In genomic region chr6:120111410-120111783, GRCm38 (mm10) we compare ENCODE assay signal across 19 mouse cellular contexts. TPM values are rescaled to one million over a fixed set of nuclear protein-coding genes. Genes with fewer than 3 reads are reported as not detected.
DNase-seq lines count a peak whose midpoint lies in the region; ATAC-seq and TF ChIP-seq lines count a peak whose summit lies in the region.
"Had no signal": no experiment of that assay in that cellular context is flagged by ENCODE, and none has a peak within 500 bp of the region (broad histone marks: within the 10 kb centered on the region; RNA-seq: fewer than 3 reads in every experiment).

No protein-coding gene starts in this region.

- no peak for TF ChIP-seq EP300 in CH12.LX (IDR thresholded peaks at IDR 0.05; ENCODE audit: low read length)

- no peaks in the 10 kb centered on the region for H3K27me3 ChIP-seq in heart, embryonic 12.5 days (replicated peaks)
- no peaks in the 10 kb centered on the region for H3K27me3 ChIP-seq in liver, embryonic 13.5 days
- no peaks in the 10 kb centered on the region for H3K27me3 ChIP-seq in liver, embryonic 12.5 days (replicated peaks)
- H3K27me3 ChIP-seq in CH12.LX (replicated peaks): no peaks in the 10 kb centered on the region
- no peaks in the 10 kb centered on the region for H3K27me3 ChIP-seq in embryonic facial prominence, embryonic 15.5 days
- H3K27me3 ChIP-seq: embryonic facial prominence, embryonic 13.5 days; midbrain, embryonic 13.5 days; neural tube, embryonic 15.5 days had no signal

- in situ Hi-C loops in CH12.LX (cut with MboI; ENCODE audit: low pct_ligation_motif_present, low pct_unique_long_range_greater_than_20kb, low sequenced_read_pairs): no loop called here

- TF ChIP-seq RAD21 in CH12.LX (IDR thresholded peaks at IDR 0.05; ENCODE audit: low read depth, low read length): peak; percentile 6

- H3K9ac ChIP-seq in heart, embryonic 12.5 days: no peak overlapping the region
- no peak overlapping the region for H3K9ac ChIP-seq in liver, embryonic 13.5 days
- no peak overlapping the region for H3K9ac ChIP-seq in liver, embryonic 12.5 days
- H3K9ac ChIP-seq in CH12.LX (ENCODE audit: insufficient read depth, low read depth): peak overlapping the region; percentile 95
- no peak overlapping the region for H3K9ac ChIP-seq in embryonic facial prominence, embryonic 15.5 days
- H3K9ac ChIP-seq: embryonic facial prominence, embryonic 13.5 days; midbrain, embryonic 13.5 days; neural tube, embryonic 15.5 days had no signal

- peaks cover 69% of the 10 kb centered on the region for H3K4me1 ChIP-seq in heart, embryonic 12.5 days (replicated peaks)
- peaks cover 21% of the 10 kb centered on the region for H3K4me1 ChIP-seq in liver, embryonic 13.5 days (replicated peaks)
- peaks cover 36% of the 10 kb centered on the region for H3K4me1 ChIP-seq in liver, embryonic 12.5 days
- H3K4me1 ChIP-seq in CH12.LX (ENCODE audit: control insufficient read depth in 1 of 2, insufficient read depth in 2 of 2): peaks cover 42 to 79% of the 10 kb centered on the region in 2 experiments
- H3K4me1 ChIP-seq in embryonic facial prominence, embryonic 15.5 days: peaks cover 53% of the 10 kb centered on the region

- H3K79me2 ChIP-seq in CH12.LX (replicated peaks; ENCODE audit: control insufficient read depth, extremely low read depth, insufficient read depth, poor library complexity, severe bottlenecking): peaks cover 14% of the 10 kb centered on the region

- no peak for ATAC-seq in heart, embryonic 12.5 days (ENCODE audit: insufficient number of reproducible peaks, low FRiP score)
- no peak for ATAC-seq in liver, embryonic 13.5 days (ENCODE audit: low read depth)
- no peak for ATAC-seq in liver, embryonic 12.5 days
- no peak for ATAC-seq in embryonic facial prominence, embryonic 15.5 days (ENCODE audit: insufficient number of reproducible peaks, low FRiP score, low TSS enrichment, low read depth)

- TF ChIP-seq CTCF in CH12.LX (conservative IDR thresholded peaks at IDR 0.05 in 1 of 2, IDR thresholded peaks at IDR 0.05 in 1 of 2; ENCODE audit: low read depth in 2 of 2, low read length in 2 of 2): peak in 1 of 2 experiments; percentile 15; a peak in 1 of 4 replicates

- no peaks in the 10 kb centered on the region for H3K36me3 ChIP-seq in heart, embryonic 12.5 days
- no peaks in the 10 kb centered on the region for H3K36me3 ChIP-seq in liver, embryonic 13.5 days
- H3K36me3 ChIP-seq in liver, embryonic 12.5 days: no peaks in the 10 kb centered on the region
- peaks cover 0 to 10% of the 10 kb centered on the region in 2 experiments for H3K36me3 ChIP-seq in CH12.LX (replicated peaks in 1 of 2; ENCODE audit: control insufficient read depth in 1 of 2, insufficient read depth in 1 of 2, low read length in 1 of 2)
- no peaks in the 10 kb centered on the region for H3K36me3 ChIP-seq in embryonic facial prominence, embryonic 15.5 days
- H3K36me3 ChIP-seq: embryonic facial prominence, embryonic 13.5 days; midbrain, embryonic 13.5 days; neural tube, embryonic 15.5 days had no signal

- TF ChIP-seq POLR2A in CH12.LX (IDR thresholded peaks at IDR 0.05; ENCODE audit: low read depth, low read length): no peak

- no peak for DNase-seq in heart, postnatal 4 days
- DNase-seq in liver, embryonic 13.5 days: no peak
- peak; percentile 51 for DNase-seq in CH12.LX (ENCODE audit: extremely low read depth)
- no peak for DNase-seq in spleen, adult 18-20 months
- DNase-seq: adrenal gland, postnatal 14 days; gastrocnemius, postnatal 14 days; kidney, postnatal 4 days had no signal

- no peaks in the 10 kb centered on the region for H3K9me3 ChIP-seq in heart, embryonic 12.5 days (replicated peaks)
- no peaks in the 10 kb centered on the region for H3K9me3 ChIP-seq in liver, embryonic 13.5 days (replicated peaks)
- H3K9me3 ChIP-seq in liver, embryonic 12.5 days (replicated peaks): no peaks in the 10 kb centered on the region
- peaks cover 2% of the 10 kb centered on the region for H3K9me3 ChIP-seq in CH12.LX (replicated peaks; ENCODE audit: low read length)
- no peaks in the 10 kb centered on the region for H3K9me3 ChIP-seq in embryonic facial prominence, embryonic 15.5 days (replicated peaks)
- H3K9me3 ChIP-seq: embryonic facial prominence, embryonic 13.5 days; midbrain, embryonic 13.5 days; neural tube, embryonic 15.5 days had no signal

- dilution Hi-C loops in CH12.LX (cut with MboI; ENCODE audit: extremely low pct_ligation_motif_present, extremely low pct_unique_long_range_greater_than_20kb, low sequenced_read_pairs): no loop called here

- H3K4me3 ChIP-seq in heart, embryonic 12.5 days: no peak overlapping the region
- no peak overlapping the region for H3K4me3 ChIP-seq in liver, embryonic 13.5 days (replicated peaks)
- H3K4me3 ChIP-seq in liver, embryonic 12.5 days: no peak overlapping the region
- peak overlapping the region; percentile 50 to 56 (median 54) for H3K4me3 ChIP-seq in CH12.LX (replicated peaks in 1 of 3; ENCODE audit: low read depth in 2 of 3, low read length in 2 of 3, poor library complexity in 1 of 3)
- no peak overlapping the region for H3K4me3 ChIP-seq in embryonic facial prominence, embryonic 15.5 days (replicated peaks)
- H3K4me3 ChIP-seq: myocyte had no signal

- H3K27ac ChIP-seq in heart, embryonic 12.5 days (ENCODE audit: poor library complexity, severe bottlenecking): peak overlapping the region; percentile 92
- H3K27ac ChIP-seq in liver, embryonic 13.5 days: peak overlapping the region; percentile 73; the same call in 1 of the 2 replicates
- H3K27ac ChIP-seq in liver, embryonic 12.5 days: no peak overlapping the region
- peak overlapping the region; percentile 98 for H3K27ac ChIP-seq in CH12.LX (ENCODE audit: insufficient read depth, low read depth)
- 0 out of 2 replicates have a peak overlapping the region, but pooled peaks have one; percentile 82 for H3K27ac ChIP-seq in embryonic facial prominence, embryonic 15.5 days (replicated peaks)

- WGBS in heart, embryonic 12.5 days: 67% methylated on average over 3 of the region's 3 CpGs
- WGBS in liver, embryonic 13.5 days (ENCODE audit: insufficient replicate concordance): 63% methylated on average over 3 of the region's 3 CpGs
- 55% methylated on average over 3 of the region's 3 CpGs for WGBS in liver, embryonic 12.5 days (ENCODE audit: insufficient replicate concordance)
- WGBS in embryonic facial prominence, embryonic 15.5 days: 65% methylated on average over 3 of the region's 3 CpGs

- H3K4me2 ChIP-seq in heart, embryonic 12.5 days: no peak overlapping the region
- no peak overlapping the region for H3K4me2 ChIP-seq in liver, embryonic 13.5 days
- H3K4me2 ChIP-seq in liver, embryonic 12.5 days: no peak overlapping the region
- peak overlapping the region; percentile 87 for H3K4me2 ChIP-seq in CH12.LX (ENCODE audit: insufficient read depth, low read depth, poor library complexity, severe bottlenecking)
- no peak overlapping the region for H3K4me2 ChIP-seq in embryonic facial prominence, embryonic 15.5 days (replicated peaks)

TF ChIP-seq in CH12.LX, 34 proteins besides CTCF, POLR2A, EP300 and RAD21:
- TF ChIP-seq JUN (IDR thresholded peaks at IDR 0.05; ENCODE audit: insufficient read depth, low read depth, low read length): no peak
- peak; percentile 51; the same call in 1 of the 2 replicates for TF ChIP-seq TBP (conservative IDR thresholded peaks at IDR 0.05; ENCODE audit: low read depth, low read length)
- peak; percentile 28; the same call in 1 of the 2 replicates for TF ChIP-seq MAZ (IDR thresholded peaks at IDR 0.05; ENCODE audit: low read depth, low read length)
- peak; percentile 52; the same call in 1 of the 2 replicates for TF ChIP-seq MEF2A (IDR thresholded peaks at IDR 0.05; ENCODE audit: borderline replicate concordance, low read depth, low read length)
- no peak for TF ChIP-seq NRF1 (IDR thresholded peaks at IDR 0.05; ENCODE audit: low read depth, low read length)
- 0 out of 2 replicates have a peak, but pooled peaks have one; percentile 12 for TF ChIP-seq CHD1 (IDR thresholded peaks at IDR 0.05; ENCODE audit: low read depth, low read length)
- peak; percentile 41; the same call in 1 of the 2 replicates for TF ChIP-seq TCF12 (IDR thresholded peaks at IDR 0.05; ENCODE audit: low read depth, low read length)
- no peak; the same call in none of the 2 replicates for TF ChIP-seq ELF1 (IDR thresholded peaks at IDR 0.05; ENCODE audit: low read depth, low read length)
- TF ChIP-seq SMC3 (IDR thresholded peaks at IDR 0.05; ENCODE audit: low read depth, low read length): peak; percentile 23
- no peak for TF ChIP-seq HCFC1 (IDR thresholded peaks at IDR 0.05; ENCODE audit: low read depth, low read length)

RNA-seq across cellular contexts. Expression of gene Ninj2, which starts 18.2 kb away (rescaled TPM):
- not detected in 2 replicates for polyA plus RNA-seq in heart, embryonic 12.5 days (2016; fragmentation: Nextera tagmentation; extraction: Ambion mirVana)
- not detected for total RNA-seq in heart, postnatal 4 days (2021)
- not detected in 2 replicates for polyA plus RNA-seq in liver, embryonic 13.5 days (2015; fragmentation: Nextera tagmentation; extraction: Ambion mirVana)
- not detected in 2 replicates for polyA plus RNA-seq in liver, embryonic 12.5 days (2016; fragmentation: Nextera tagmentation; extraction: Ambion mirVana)
- total RNA-seq in CH12.LX (2012; rRNA removed): 4.6 and 6.5 TPM in 2 replicates
- total RNA-seq in CH12.LX (2014; rRNA removed): not detected in 2 replicates
- polyA plus RNA-seq in CH12.LX (2012; ENCODE audit: insufficient read length, low read depth): 0.97 and 1.1 TPM in 2 replicates
- 0.49 TPM in 1 of 2 replicates, not detected in the other for polyA plus RNA-seq in embryonic facial prominence, embryonic 15.5 days (2015; fragmentation: Nextera tagmentation; extraction: Ambion mirVana)
- total RNA-seq: adrenal gland, postnatal 14 days; common myeloid progenitor, adult 5-6 weeks; gastrocnemius, postnatal 14 days had no signal
- polyA plus RNA-seq: embryonic facial prominence, embryonic 13.5 days; forebrain, embryonic 11.5 days; heart, postnatal 0 days; hindbrain, embryonic 16.5 days; liver, embryonic 11.5 days; midbrain, embryonic 13.5 days had no signal

Comparison
In these comparisons a context has a peak if more than half of its experiments do, and no peak if none do; other contexts are left out.
1. H3K4me3 ChIP-seq: peak in CH12.LX (3 of 3); none in heart, embryonic 12.5 days (single experiment), liver, embryonic 13.5 days (single experiment), liver, embryonic 12.5 days (single experiment) and embryonic facial prominence, embryonic 15.5 days (single experiment).